Mouse (Mus musculus): ENCODE results near the gene Hectd1. TPM values are rescaled to one million over a fixed set of nuclear protein-coding genes. Genes with fewer than 3 reads are reported as not detected.

The Hectd1 gene
- 11.1 and 12.8 TPM in 2 replicates for polyA plus RNA-seq (2012; rRNA removed)

DNA sequence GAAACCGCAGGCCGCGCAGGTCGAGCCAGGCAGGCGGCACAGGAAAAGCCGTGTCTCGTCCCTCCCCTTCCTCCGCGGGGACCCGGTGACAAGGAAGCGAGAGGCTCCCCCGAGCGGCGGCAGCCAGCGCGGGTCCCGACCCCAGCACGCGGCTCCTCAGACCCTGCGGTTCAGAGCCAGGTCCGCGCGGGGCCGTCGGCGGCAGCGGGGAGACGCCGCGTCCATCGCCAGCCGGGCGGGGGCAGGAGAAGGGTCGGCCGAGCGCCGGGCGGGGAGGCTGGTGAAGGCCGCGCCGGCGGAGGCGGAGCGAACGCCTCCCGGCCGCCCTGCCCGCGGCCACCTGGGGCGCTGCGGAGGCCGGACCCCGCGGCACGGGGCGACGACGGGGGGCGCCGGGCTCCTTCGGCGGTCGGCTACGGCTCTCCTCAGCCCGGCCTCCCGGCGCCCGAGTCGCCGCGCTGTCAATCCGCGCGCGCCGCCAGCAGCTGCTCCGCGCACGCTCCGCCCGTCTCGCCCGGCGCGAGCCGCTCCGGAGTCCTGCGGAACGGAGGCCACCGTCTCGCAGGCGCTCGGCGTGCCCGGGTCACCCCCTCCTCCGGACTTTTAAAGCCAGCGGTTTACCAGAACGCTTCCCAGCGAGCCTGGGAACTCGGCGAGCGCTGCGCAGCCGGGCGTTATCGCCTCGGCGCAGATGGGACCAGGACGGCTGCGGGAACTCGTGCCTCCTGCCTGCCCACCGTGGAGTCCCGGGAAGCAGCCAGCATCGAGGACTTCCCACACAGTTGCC is at the start of gene Hectd1:
Hectd1 (minus strand) TSS at position 247 of the 787 bp plus-strand sequence.
- TF ChIP-seq CTCF (IDR thresholded peaks at IDR 0.05; ENCODE audit: extremely low read depth, insufficient read depth, insufficient read length, insufficient replicate concordance) (0 out of 2 replicates have a peak, but pooled peaks have one; percentile 20), POLR2A (IDR thresholded peaks at IDR 0.05; ENCODE audit: low read depth, low read length) (peak; percentile 15; the same call in 1 of the 2 replicates)
- H3K36me3 ChIP-seq (ENCODE audit: control insufficient read depth, insufficient read depth, low read length), result peaks cover 5% of the 10 kb centered on the region
- peak within 1 kb of the TSS; percentile 100 for H3K27ac ChIP-seq (ENCODE audit: insufficient read depth, low read length)
- H3K27me3 ChIP-seq (ENCODE audit: control insufficient read depth, insufficient read depth, low read length), result no peaks in the 10 kb centered on the region
- WGBS, result under 1% methylated on average over 107 of the region's 114 CpGs
- DNase-seq (ENCODE audit: low read depth in 1 of 2, low spot score in 2 of 2), result peak; percentile 60 to 80
- H3K4me3 ChIP-seq (ENCODE audit: extremely low read depth, insufficient read depth, insufficient read length), result peak within 1 kb of the TSS; percentile 100
- H3K4me1 ChIP-seq (ENCODE audit: control insufficient read depth, insufficient read depth, insufficient read length), result no peaks in the 10 kb centered on the region; the same call in 1 of the 2 replicates

GRCm38 (mm10) chr12:51871446-51872144 is 42.3 kb upstream of the Hectd1 start:
- Histone ChIP-seq H3K4me3 (ENCODE audit: extremely low read depth, insufficient read depth, insufficient read length) (no peak overlapping the region), H3K27me3 (ENCODE audit: control insufficient read depth, insufficient read depth, low read length) (no peaks in the 10 kb centered on the region), H3K27ac (ENCODE audit: insufficient read depth, low read length) (peak overlapping the region; percentile 37), H3K36me3 (ENCODE audit: control insufficient read depth, insufficient read depth, low read length) (no peaks in the 10 kb centered on the region; the same call in 1 of the 2 replicates), H3K4me1 (ENCODE audit: control insufficient read depth, insufficient read depth, insufficient read length) (peaks cover under 1% of the 10 kb centered on the region; the same call in 1 of the 2 replicates)
- TF ChIP-seq POLR2A (IDR thresholded peaks at IDR 0.05; ENCODE audit: low read depth, low read length) (no peak), CTCF (IDR thresholded peaks at IDR 0.05; ENCODE audit: extremely low read depth, insufficient read depth, insufficient read length, insufficient replicate concordance) (no peak)
- 26% methylated on average over 11 of the region's 11 CpGs for WGBS
- DNase-seq (ENCODE audit: low read depth in 1 of 2, low spot score in 2 of 2), result no peak

- 63% methylated on average over 3 of the region's 3 CpGs for WGBS
- TF ChIP-seq POLR2A (IDR thresholded peaks at IDR 0.05; ENCODE audit: low read depth, low read length), result no peak
- no peak for TF ChIP-seq CTCF (IDR thresholded peaks at IDR 0.05; ENCODE audit: extremely low read depth, insufficient read depth, insufficient read length, insufficient replicate concordance)
- Histone ChIP-seq H3K4me1 (ENCODE audit: control insufficient read depth, insufficient read depth, insufficient read length) (peaks cover 21% of the 10 kb centered on the region; the same call in 1 of the 2 replicates), H3K36me3 (ENCODE audit: control insufficient read depth, insufficient read depth, low read length) (no peaks in the 10 kb centered on the region), H3K27ac (ENCODE audit: insufficient read depth, low read length) (no peak overlapping the region), H3K4me3 (ENCODE audit: extremely low read depth, insufficient read depth, insufficient read length) (no peak overlapping the region), H3K27me3 (ENCODE audit: control insufficient read depth, insufficient read depth, low read length) (no peaks in the 10 kb centered on the region)
- DNase-seq (ENCODE audit: low read depth in 1 of 2, low spot score in 2 of 2), result no peak
Observed at GRCm38 (mm10) chr12:51869511-51869910, 40.2 kb upstream of the Hectd1 start.

DNA sequence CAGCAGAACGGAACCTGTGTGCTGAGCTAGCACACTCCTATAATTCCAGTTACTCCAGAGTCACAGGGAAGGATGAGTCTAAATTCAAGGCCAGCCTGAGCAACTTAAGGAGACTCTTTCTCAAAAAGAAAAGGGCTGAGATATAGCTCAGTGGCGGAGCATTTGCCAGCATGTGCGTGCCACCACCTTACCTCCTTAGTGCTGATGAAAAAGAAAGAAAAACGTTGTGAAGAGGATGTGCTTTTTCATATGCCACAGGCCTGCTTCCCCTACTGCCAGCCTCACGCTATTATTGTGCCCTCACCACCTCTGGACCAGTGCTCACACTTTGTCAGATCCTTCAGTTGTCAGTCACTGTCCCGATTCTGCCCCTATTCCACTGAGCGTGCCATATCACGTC is 37.7 kb upstream of the Hectd1 start:
- WGBS, result 52% methylated on average over 8 of the region's 8 CpGs
- H3K4me1 ChIP-seq (ENCODE audit: control insufficient read depth, insufficient read depth, insufficient read length), result peaks cover 25% of the 10 kb centered on the region; the same call in 1 of the 2 replicates
- TF ChIP-seq POLR2A (IDR thresholded peaks at IDR 0.05; ENCODE audit: low read depth, low read length) (no peak), CTCF (IDR thresholded peaks at IDR 0.05; ENCODE audit: extremely low read depth, insufficient read depth, insufficient read length, insufficient replicate concordance) (no peak)
- peak overlapping the region; percentile 15 for H3K27ac ChIP-seq (ENCODE audit: insufficient read depth, low read length)
- no peak overlapping the region for H3K4me3 ChIP-seq (ENCODE audit: extremely low read depth, insufficient read depth, insufficient read length)
- no peaks in the 10 kb centered on the region for H3K27me3 ChIP-seq (ENCODE audit: control insufficient read depth, insufficient read depth, low read length)
- no peak for DNase-seq (ENCODE audit: low read depth in 1 of 2, low spot score in 2 of 2)
- no peaks in the 10 kb centered on the region for H3K36me3 ChIP-seq (ENCODE audit: control insufficient read depth, insufficient read depth, low read length)

DNA sequence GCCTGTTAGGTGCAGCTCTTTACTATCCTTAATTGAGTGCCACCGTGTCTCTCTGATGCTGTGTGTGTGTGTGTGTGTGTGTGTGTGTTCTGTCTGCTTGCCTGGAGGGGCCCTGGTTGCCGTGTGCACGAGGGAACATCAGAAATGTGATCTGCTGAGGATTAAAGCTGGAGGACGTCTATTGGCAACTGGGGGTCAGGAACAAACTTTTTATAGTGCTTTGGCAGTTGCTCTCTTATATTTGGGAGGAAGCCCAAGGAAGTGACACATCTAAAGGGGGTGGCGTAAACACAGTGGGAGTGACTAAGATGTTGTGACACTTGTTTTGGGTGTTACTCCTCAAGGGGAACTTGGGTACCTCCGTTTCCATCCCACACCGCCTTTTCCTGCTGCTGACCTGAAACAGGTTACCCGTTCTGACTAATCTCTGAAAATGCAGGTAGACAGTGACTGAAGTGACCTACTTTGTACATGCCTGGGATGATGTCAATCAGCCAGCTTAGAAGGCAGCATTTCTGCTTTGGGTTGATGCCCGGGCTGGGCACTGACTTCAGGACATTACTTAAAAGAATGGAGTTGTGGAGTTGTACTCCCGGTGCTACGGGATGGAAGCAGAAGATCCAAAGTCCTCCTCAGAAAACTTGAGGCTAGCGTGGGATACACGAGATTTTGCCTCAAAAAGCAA is 37.0 kb upstream of the Hectd1 start:
- peak in 1 of 2 experiments; percentile 79 for DNase-seq (ENCODE audit: low read depth in 1 of 2, low spot score in 2 of 2)
- Histone ChIP-seq H3K4me3 (ENCODE audit: extremely low read depth, insufficient read depth, insufficient read length) (no peak overlapping the region), H3K4me1 (ENCODE audit: control insufficient read depth, insufficient read depth, insufficient read length) (peaks cover 25% of the 10 kb centered on the region; the same call in 1 of the 2 replicates), H3K36me3 (ENCODE audit: control insufficient read depth, insufficient read depth, low read length) (no peaks in the 10 kb centered on the region), H3K27me3 (ENCODE audit: control insufficient read depth, insufficient read depth, low read length) (no peaks in the 10 kb centered on the region), H3K27ac (ENCODE audit: insufficient read depth, low read length) (peak overlapping the region; percentile 74)
- no peak for TF ChIP-seq CTCF (IDR thresholded peaks at IDR 0.05; ENCODE audit: extremely low read depth, insufficient read depth, insufficient read length, insufficient replicate concordance)
- TF ChIP-seq POLR2A (IDR thresholded peaks at IDR 0.05; ENCODE audit: low read depth, low read length), result peak; percentile 3; the same call in 1 of the 2 replicates
- 42% methylated on average over 13 of the region's 13 CpGs for WGBS

DNA sequence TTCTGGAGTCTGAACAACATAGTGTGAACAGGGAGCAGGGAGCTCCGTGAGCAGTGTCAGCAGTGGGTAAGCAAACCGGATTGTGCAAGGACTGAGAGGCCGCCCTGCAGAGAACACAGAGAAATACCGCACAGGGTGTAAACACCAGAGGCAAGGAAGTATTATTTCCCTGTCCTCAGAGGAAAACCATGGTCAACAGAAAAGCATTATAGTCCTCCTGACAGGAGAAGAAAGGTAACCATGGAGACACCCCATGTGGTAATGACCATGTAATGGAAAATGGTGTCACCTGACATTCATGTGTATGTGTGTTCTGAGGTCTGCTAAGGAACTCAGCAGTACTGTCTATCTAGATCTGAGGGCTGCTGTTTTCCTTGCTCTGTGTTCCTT is 36.4 kb upstream of the Hectd1 start:
- TF ChIP-seq POLR2A (IDR thresholded peaks at IDR 0.05; ENCODE audit: low read depth, low read length) (no peak), CTCF (IDR thresholded peaks at IDR 0.05; ENCODE audit: extremely low read depth, insufficient read depth, insufficient read length, insufficient replicate concordance) (no peak)
- peaks cover 25% of the 10 kb centered on the region; the same call in 1 of the 2 replicates for H3K4me1 ChIP-seq (ENCODE audit: control insufficient read depth, insufficient read depth, insufficient read length)

More for the DNA sequence above, 36.4 kb upstream of the Hectd1 start:
- H3K27me3 ChIP-seq (ENCODE audit: control insufficient read depth, insufficient read depth, low read length), result no peaks in the 10 kb centered on the region
- WGBS, result 25% methylated on average over 4 of the region's 4 CpGs
- peak in 1 of 2 experiments; percentile 90 for DNase-seq (ENCODE audit: low read depth in 1 of 2, low spot score in 2 of 2)
- H3K27ac ChIP-seq (ENCODE audit: insufficient read depth, low read length), result peak overlapping the region; percentile 74
- H3K4me3 ChIP-seq (ENCODE audit: extremely low read depth, insufficient read depth, insufficient read length), result no peak overlapping the region
- no peaks in the 10 kb centered on the region for H3K36me3 ChIP-seq (ENCODE audit: control insufficient read depth, insufficient read depth, low read length)

All from spleen, adult 2 months (tissue).